Mouse (Mus musculus) midbrain, embryonic 11.5 days (tissue): ENCODE data around the gene Thbs1. TPM values are rescaled to one million over a fixed set of nuclear protein-coding genes. Genes with fewer than 3 reads are reported as not detected.

Experiments
- ATAC-seq: fragments of 200-750 bp; cut with Nextera tagmentation; 2 replicates; pipeline ENCODE4 v1.8.0; 2017; ENCODE audit warnings: moderate TSS enrichment, moderate library complexity; ENCODE audit not compliant: low FRiP score
- DNase-seq: peaks from one replicate; pipeline ENCODE4 v3.0.0; 2015; ENCODE audit warnings: low spot score; ENCODE audit errors: missing footprints
- H3K27ac ChIP-seq: fragments of 300-500 bp; sonication (generic); 2 replicates; pipeline ENCODE4 v1.5.1; 2014; ENCODE audit warnings: low read depth, low read length
- H3K27me3 ChIP-seq: fragments of 300-500 bp; sonication (generic); 2 replicates; pipeline ENCODE4 v1.6.1; 2014; ENCODE audit warnings: mild to moderate bottlenecking, low read length, moderate library complexity, mixed read lengths; ENCODE audit not compliant: control insufficient read depth, insufficient read depth
- H3K36me3 ChIP-seq: fragments of 300-500 bp; sonication (generic); 2 replicates; pipeline ENCODE4 v1.6.1; 2014; ENCODE audit warnings: mild to moderate bottlenecking, low read length, moderate library complexity, mixed read lengths; ENCODE audit not compliant: control insufficient read depth, insufficient read depth
- H3K4me1 ChIP-seq: fragments of 300-500 bp; sonication (generic); 2 replicates; pipeline ENCODE4 v1.6.1; 2014; ENCODE audit warnings: low read length; ENCODE audit not compliant: control insufficient read depth, insufficient read depth
- H3K4me2 ChIP-seq: fragments of 300-500 bp; sonication (generic); 2 replicates; pipeline ENCODE4 v1.6.1; 2014; ENCODE audit warnings: mild to moderate bottlenecking, moderate library complexity
- H3K4me3 ChIP-seq: fragments of 300-500 bp; sonication (generic); 2 replicates; pipeline ENCODE4 v1.5.1; 2014; ENCODE audit warnings: low read depth, low read length
- H3K9ac ChIP-seq: fragments of 300-500 bp; sonication (generic); 2 replicates; pipeline ENCODE4 v1.6.1; 2014; ENCODE audit warnings: low read length
- H3K9me3 ChIP-seq: fragments of 300-500 bp; sonication (generic); 2 replicates; pipeline ENCODE4 v1.6.1; 2016; ENCODE audit warnings: low read length; ENCODE audit not compliant: control insufficient read depth
- WGBS: fragments of 180-500 bp; shearing (Covaris S2); extraction: QIAGEN DNeasy Blood & Tissue Kit; methylation state at CpG from one replicate; pipeline ENCODE4 v1.1.7; 2014; 5-methylcytosine and 5-hydroxymethylcytosine counted together
- polyA plus RNA-seq: library from polyadenylated mRNA; unstranded; fragments of >200 nt; fragmentation: Nextera tagmentation; extraction: Ambion mirVana; gene quantifications from 2 replicates; pipeline ENCODE4 v1.2.1, GENCODE M21; 2014

Thbs1 gene
- polyA plus RNA-seq, 1 experiment from 2014 or later, result 37.4 TPM

- H3K36me3 ChIP-seq, result no peaks in the 10 kb centered on the region
- no peak for ATAC-seq
- no peak overlapping the region for H3K4me3 ChIP-seq
- no peak overlapping the region for H3K9ac ChIP-seq
- no peak overlapping the region for H3K4me2 ChIP-seq
- peak; percentile 79 for DNase-seq
- no peaks in the 10 kb centered on the region for H3K4me1 ChIP-seq
- H3K9me3 ChIP-seq, result no peaks in the 10 kb centered on the region; the same call in 1 of the 2 replicates
- no peaks in the 10 kb centered on the region for H3K27me3 ChIP-seq
- WGBS, result 52% methylated on average over 1 of the region's 1 CpGs
- H3K27ac ChIP-seq, result no peak overlapping the region
These were observed 56.5 kb downstream of the Thbs1 start for GRCm38 (mm10) chr2:118168225-118168624.

DNA sequence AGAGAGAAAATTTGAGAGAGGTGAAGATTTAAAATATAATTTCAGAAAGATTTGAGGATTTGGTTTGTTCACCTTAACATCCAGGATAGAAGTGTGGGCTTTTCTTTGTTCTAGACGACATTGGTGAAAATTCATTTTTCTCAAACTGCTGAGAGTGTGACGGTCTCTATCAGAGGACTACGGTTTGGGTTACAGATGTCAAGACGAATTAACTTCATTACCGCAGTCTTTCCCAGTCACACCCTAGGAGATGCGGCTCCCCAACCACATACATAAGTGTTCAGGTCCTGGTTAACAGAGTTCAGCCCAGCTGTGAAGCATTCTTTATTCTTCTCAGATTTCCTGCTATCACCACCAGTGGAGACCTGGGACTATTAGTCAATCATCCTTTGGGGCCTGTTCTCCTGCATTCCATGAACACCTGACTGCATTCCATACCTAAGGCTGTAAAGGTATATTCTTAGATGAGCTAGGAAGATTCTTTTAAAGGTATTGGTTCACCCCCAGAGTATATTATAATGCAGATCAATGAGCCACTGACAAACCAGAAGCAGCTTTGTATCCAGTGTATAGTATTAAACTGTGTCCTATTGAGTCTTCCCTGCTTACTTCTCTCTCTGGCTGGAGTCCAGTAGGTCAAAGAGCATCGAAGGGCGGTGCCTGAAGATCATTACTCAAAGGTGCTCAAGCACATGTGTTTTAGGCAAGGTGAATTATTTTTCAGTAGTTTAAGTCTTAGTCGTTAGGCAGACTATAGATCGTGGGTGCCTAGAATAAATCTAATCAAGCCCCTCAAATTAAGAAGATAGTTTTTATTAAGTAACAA, 63.1 kb downstream of the Thbs1 start:
- H3K27ac ChIP-seq, result no peak overlapping the region
- no peaks in the 10 kb centered on the region for H3K27me3 ChIP-seq
- no peak overlapping the region for H3K4me3 ChIP-seq
- no peaks in the 10 kb centered on the region for H3K36me3 ChIP-seq
- DNase-seq (peak; percentile 84), ATAC-seq (peak; percentile 52; the same call in 1 of the 2 replicates)
- peaks cover 4% of the 10 kb centered on the region for H3K4me1 ChIP-seq
- H3K4me2 ChIP-seq, result no peak overlapping the region
- H3K9ac ChIP-seq, result no peak overlapping the region
- WGBS, result 68% methylated on average over 10 of the region's 10 CpGs
- no peaks in the 10 kb centered on the region; the same call in 1 of the 2 replicates for H3K9me3 ChIP-seq

Other genes with a start within 250 kb of the Thbs1 start
- gene Fsip1, start 145.1 kb downstream of the Thbs1 start, polyA plus RNA-seq, result 2.3 and 2.8 TPM in 2 replicates